Mouse (Mus musculus): ENCODE data around the gene Scaf4.

- no peak for TF ChIP-seq POLR2A (IDR thresholded peaks at IDR 0.05; ENCODE audit: insufficient read depth, low read length)
- TF ChIP-seq CTCF (IDR thresholded peaks at IDR 0.05; ENCODE audit: low read depth, low read length) = no peak
- TF ChIP-seq EP300 (IDR thresholded peaks at IDR 0.05; ENCODE audit: insufficient read depth, low read depth, low read length) = no peak
These were observed 24.2 kb downstream of the Scaf4 start for GRCm38 (mm10) chr16:90260097-90260496.

Data from ES-Bruce4 (cell line).